Mouse (Mus musculus): ENCODE measurements at regions not wholly inside any gene's neighbourhood (a gene's known extent, or its start where the extent isn't known, plus 50 kb on each side); places are given as distances from the start of the nearest gene placed in this dataset.

- Histone ChIP-seq H3K9ac (ENCODE audit: low read depth, low read length, severe bottlenecking) (no peak overlapping the region), H3K9me3 (ENCODE audit: control insufficient read depth, low read length) (no peaks in the 10 kb centered on the region), H3K27me3 (ENCODE audit: control insufficient read depth, insufficient read depth, low read length) (no peaks in the 10 kb centered on the region), H3K36me3 (ENCODE audit: control insufficient read depth, insufficient read depth, low read length) (no peaks in the 10 kb centered on the region), H3K4me2 (replicated peaks; ENCODE audit: low read depth, low read length, severe bottlenecking) (no peak overlapping the region), H3K27ac (replicated peaks; ENCODE audit: low read depth, low read length) (no peak overlapping the region), H3K4me3 (replicated peaks; ENCODE audit: low read length) (no peak overlapping the region), H3K4me1 (ENCODE audit: control insufficient read depth, insufficient read depth, low read length) (0 out of 2 replicates have a peak, but pooled peaks cover 3% of the 10 kb centered on the region)
- ATAC-seq (ENCODE audit: low FRiP score, low read depth) (no peak), DNase-seq (ENCODE audit: low spot score) (no peak)
- no peak for TF ChIP-seq POLR2A (IDR thresholded peaks at IDR 0.05; ENCODE audit: borderline replicate concordance, extremely low read depth, insufficient read depth, insufficient read length)
- 94% methylated on average over 4 of the region's 4 CpGs for WGBS
These were observed 133.3 kb upstream of the Rap1b start for GRCm38 (mm10) chr10:117979091-117979490.

- DNase-seq (ENCODE audit: low spot score) (peak; percentile 11), ATAC-seq (ENCODE audit: low FRiP score, low read depth) (no peak)
- TF ChIP-seq POLR2A (IDR thresholded peaks at IDR 0.05; ENCODE audit: borderline replicate concordance, extremely low read depth, insufficient read depth, insufficient read length): no peak
- Histone ChIP-seq H3K36me3 (ENCODE audit: control insufficient read depth, insufficient read depth, low read length) (no peaks in the 10 kb centered on the region), H3K27me3 (ENCODE audit: control insufficient read depth, insufficient read depth, low read length) (no peaks in the 10 kb centered on the region), H3K9ac (ENCODE audit: low read depth, low read length, severe bottlenecking) (no peak overlapping the region), H3K4me3 (replicated peaks; ENCODE audit: low read length) (no peak overlapping the region), H3K4me2 (replicated peaks; ENCODE audit: low read depth, low read length, severe bottlenecking) (0 out of 2 replicates have a peak overlapping the region, but pooled peaks have one; percentile 10), H3K9me3 (ENCODE audit: control insufficient read depth, low read length) (no peaks in the 10 kb centered on the region), H3K4me1 (ENCODE audit: control insufficient read depth, insufficient read depth, low read length) (0 out of 2 replicates have a peak, but pooled peaks cover 3% of the 10 kb centered on the region), H3K27ac (replicated peaks; ENCODE audit: low read depth, low read length) (0 out of 2 replicates have a peak overlapping the region, but pooled peaks have one; percentile 10)
- 18% methylated on average over 8 of the region's 8 CpGs for WGBS
These were observed 136.9 kb upstream of the Rap1b start for GRCm38 (mm10) chr10:117982611-117983210.

- no peak for DNase-seq (ENCODE audit: low spot score)
- no peak overlapping the region for H3K4me2 ChIP-seq (replicated peaks; ENCODE audit: low read depth, low read length, severe bottlenecking)
- no peaks in the 10 kb centered on the region for H3K9me3 ChIP-seq (ENCODE audit: control insufficient read depth, low read length)
- no peak overlapping the region for H3K4me3 ChIP-seq (replicated peaks; ENCODE audit: low read length)
- no peak overlapping the region for H3K27ac ChIP-seq (replicated peaks; ENCODE audit: low read depth, low read length)
- H3K27me3 ChIP-seq (ENCODE audit: control insufficient read depth, insufficient read depth, low read length): no peaks in the 10 kb centered on the region
- H3K4me1 ChIP-seq (ENCODE audit: control insufficient read depth, insufficient read depth, low read length): 0 out of 2 replicates have a peak, but pooled peaks cover 3% of the 10 kb centered on the region
- H3K9ac ChIP-seq (ENCODE audit: low read depth, low read length, severe bottlenecking): no peak overlapping the region
- no peak for ATAC-seq (ENCODE audit: low FRiP score, low read depth)
- TF ChIP-seq POLR2A (IDR thresholded peaks at IDR 0.05; ENCODE audit: borderline replicate concordance, extremely low read depth, insufficient read depth, insufficient read length): no peak
- WGBS: 71% methylated on average over 8 of the region's 8 CpGs
- no peaks in the 10 kb centered on the region for H3K36me3 ChIP-seq (ENCODE audit: control insufficient read depth, insufficient read depth, low read length)
These were observed 137.4 kb upstream of the Rap1b start for GRCm38 (mm10) chr10:117983271-117983670.

GRCm38 (mm10) chr10:117984784-117985602 is 139.2 kb upstream of the Rap1b start:
- no peak for TF ChIP-seq POLR2A (IDR thresholded peaks at IDR 0.05; ENCODE audit: borderline replicate concordance, extremely low read depth, insufficient read depth, insufficient read length)
- Histone ChIP-seq H3K27me3 (ENCODE audit: control insufficient read depth, insufficient read depth, low read length) (no peaks in the 10 kb centered on the region), H3K36me3 (ENCODE audit: control insufficient read depth, insufficient read depth, low read length) (no peaks in the 10 kb centered on the region), H3K4me3 (replicated peaks; ENCODE audit: low read length) (no peak overlapping the region), H3K4me2 (replicated peaks; ENCODE audit: low read depth, low read length, severe bottlenecking) (no peak overlapping the region), H3K4me1 (ENCODE audit: control insufficient read depth, insufficient read depth, low read length) (0 out of 2 replicates have a peak, but pooled peaks cover 3% of the 10 kb centered on the region), H3K27ac (replicated peaks; ENCODE audit: low read depth, low read length) (no peak overlapping the region), H3K9me3 (ENCODE audit: control insufficient read depth, low read length) (no peaks in the 10 kb centered on the region), H3K9ac (ENCODE audit: low read depth, low read length, severe bottlenecking) (no peak overlapping the region)
- 82% methylated on average over 15 of the region's 15 CpGs for WGBS
- no peak for ATAC-seq (ENCODE audit: low FRiP score, low read depth)
- no peak for DNase-seq (ENCODE audit: low spot score)

- Histone ChIP-seq H3K4me1 (ENCODE audit: control insufficient read depth, insufficient read depth, low read length) (0 out of 2 replicates have a peak, but pooled peaks cover 3% of the 10 kb centered on the region), H3K4me2 (replicated peaks; ENCODE audit: low read depth, low read length, severe bottlenecking) (no peak overlapping the region), H3K36me3 (ENCODE audit: control insufficient read depth, insufficient read depth, low read length) (no peaks in the 10 kb centered on the region), H3K27ac (replicated peaks; ENCODE audit: low read depth, low read length) (no peak overlapping the region), H3K4me3 (replicated peaks; ENCODE audit: low read length) (no peak overlapping the region), H3K9ac (ENCODE audit: low read depth, low read length, severe bottlenecking) (no peak overlapping the region), H3K27me3 (ENCODE audit: control insufficient read depth, insufficient read depth, low read length) (no peaks in the 10 kb centered on the region), H3K9me3 (ENCODE audit: control insufficient read depth, low read length) (no peaks in the 10 kb centered on the region)
- ATAC-seq (ENCODE audit: low FRiP score, low read depth): no peak
- WGBS: 57% methylated on average over 6 of the region's 6 CpGs
- no peak for TF ChIP-seq POLR2A (IDR thresholded peaks at IDR 0.05; ENCODE audit: borderline replicate concordance, extremely low read depth, insufficient read depth, insufficient read length)
- DNase-seq (ENCODE audit: low spot score): no peak
These were observed 141.8 kb upstream of the Rap1b start for GRCm38 (mm10) chr10:117987620-117988019.

All from limb, embryonic 14.5 days (tissue).